Mouse (Mus musculus) right cerebral cortex, postnatal 25 days (tissue): ENCODE data around the gene Srsf9.

Experiments
- DNase-seq: peaks from one replicate; pipeline ENCODE4 v3.0.0; 2022

The Srsf9 gene

DNA sequence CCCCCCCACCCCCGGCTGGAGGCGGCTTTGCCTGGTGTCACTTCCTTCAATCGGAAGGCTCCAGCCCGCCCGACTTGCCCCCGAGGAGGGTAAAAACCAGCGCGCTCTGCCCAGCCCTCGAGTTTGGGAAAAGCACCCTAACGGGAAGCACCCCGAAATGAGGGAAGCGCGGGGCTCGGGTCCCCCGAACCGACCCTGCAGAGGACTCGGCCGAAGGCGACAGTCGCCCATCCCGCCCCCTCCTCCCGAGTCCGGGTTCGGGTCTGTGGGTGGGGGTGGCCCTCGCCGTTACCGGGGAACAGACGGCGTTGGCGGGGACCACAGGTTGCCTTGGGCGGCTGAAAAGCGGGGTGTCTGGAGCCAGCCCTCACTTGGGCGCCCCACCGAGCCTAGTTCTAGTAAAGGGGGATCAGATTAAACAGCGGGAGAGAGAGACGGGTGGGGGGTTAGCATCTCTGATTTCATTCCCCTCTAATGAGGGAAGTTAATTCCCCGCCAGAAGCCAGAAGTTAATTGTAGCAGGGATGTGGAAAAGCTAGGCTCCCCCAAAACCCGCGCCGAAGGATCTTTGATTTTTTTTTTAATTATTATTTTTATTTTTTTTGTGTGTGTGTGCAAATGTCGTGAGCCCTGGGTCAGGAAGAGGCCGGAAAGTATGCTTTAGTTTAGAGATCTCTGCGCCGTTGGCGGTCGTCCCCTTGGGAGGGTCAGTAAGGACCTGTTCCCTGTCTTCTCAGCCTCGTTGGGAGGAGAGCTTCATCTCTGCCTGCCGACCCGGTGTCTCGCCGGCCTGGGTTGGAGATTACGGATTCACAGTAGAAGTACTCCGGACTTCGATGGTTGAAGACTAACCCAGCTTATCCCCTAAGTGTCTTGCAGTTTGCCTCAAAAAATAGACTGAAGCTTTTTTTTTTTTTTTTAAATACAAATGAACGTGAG, 902 bp downstream of the Srsf9 start:
- peak; percentile 47 for DNase-seq

GRCm38 (mm10) chr5:115330955-115331354, 4.0 kb downstream of the Srsf9 start:
- DNase-seq = no peak

DNA sequence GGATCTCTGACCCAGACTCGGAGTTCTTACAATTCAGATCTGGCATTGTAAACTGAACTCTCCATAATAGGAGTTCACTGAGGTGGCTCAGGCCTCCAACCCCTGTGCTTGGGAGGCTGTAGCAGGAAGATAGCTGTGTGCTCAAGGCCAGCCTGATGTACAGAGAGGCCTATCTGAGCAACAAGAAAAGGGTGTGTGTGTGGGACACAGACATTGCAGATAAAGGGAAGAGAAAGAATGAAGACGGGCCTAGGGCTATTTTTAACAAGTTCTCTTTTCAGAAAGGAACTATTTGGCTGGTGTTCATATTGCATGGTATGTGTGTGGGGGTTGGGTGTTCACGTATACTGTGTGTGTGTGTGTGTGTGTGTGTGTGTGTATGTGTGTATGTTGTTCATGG, 6.6 kb downstream of the Srsf9 start:
- DNase-seq = no peak

- no peak for DNase-seq
Measured at GRCm38 (mm10) chr5:115340007-115340406, 13.0 kb downstream of the Srsf9 start.

GRCm38 (mm10) chr5:115340577-115341313, 13.8 kb downstream of the Srsf9 start, which contains the start of the genes Gatc and Triap1:
Gatc (minus strand) TSS chr5:115341178.
Triap1 (plus strand) TSS chr5:115341225.
- peak; percentile 89 for DNase-seq

GRCm38 (mm10) chr5:115341314-115342165, 14.6 kb downstream of the Srsf9 start:
- DNase-seq = no peak

- DNase-seq = peak; percentile 65
Measured at GRCm38 (mm10) chr5:115347564-115347963, 20.6 kb downstream of the Srsf9 start.

- DNase-seq = peak; percentile 98
Measured at GRCm38 (mm10) chr5:115348546-115349224, 21.7 kb downstream of the Srsf9 start, which contains the start of gene Cox6a1. Cox6a1 (minus strand) TSS chr5:115348981.

GRCm38 (mm10) chr5:115349225-115349555, 22.2 kb downstream of the Srsf9 start:
- DNase-seq = no peak

GRCm38 (mm10) chr5:115351348-115351747, 24.4 kb downstream of the Srsf9 start:
- no peak for DNase-seq

DNA sequence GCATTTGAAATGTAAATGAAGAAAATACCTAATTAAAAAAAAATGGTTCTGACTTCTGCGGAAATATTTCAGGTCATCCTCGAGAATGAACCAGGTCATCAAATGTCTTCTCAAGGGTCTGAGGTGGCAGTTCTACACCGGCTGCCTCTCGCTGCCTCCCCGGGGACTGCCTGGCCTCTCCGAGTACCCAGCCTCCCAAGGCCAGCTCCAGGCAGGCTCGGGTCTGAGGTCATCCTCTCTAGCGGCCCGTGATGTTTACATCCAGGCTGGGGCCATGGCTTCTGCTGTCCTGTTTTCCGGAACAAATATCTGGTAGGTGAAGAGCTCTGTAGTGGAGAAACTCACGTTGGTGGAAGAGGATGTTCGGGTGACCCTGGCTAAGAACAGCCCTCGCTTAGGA, 28.1 kb downstream of the Srsf9 start:
- DNase-seq = no peak

- peak; percentile 77 for DNase-seq
Measured at GRCm38 (mm10) chr5:115358872-115359271, 31.9 kb downstream of the Srsf9 start.

GRCm38 (mm10) chr5:115359438-115359837, 32.5 kb downstream of the Srsf9 start:
- DNase-seq = no peak

DNA sequence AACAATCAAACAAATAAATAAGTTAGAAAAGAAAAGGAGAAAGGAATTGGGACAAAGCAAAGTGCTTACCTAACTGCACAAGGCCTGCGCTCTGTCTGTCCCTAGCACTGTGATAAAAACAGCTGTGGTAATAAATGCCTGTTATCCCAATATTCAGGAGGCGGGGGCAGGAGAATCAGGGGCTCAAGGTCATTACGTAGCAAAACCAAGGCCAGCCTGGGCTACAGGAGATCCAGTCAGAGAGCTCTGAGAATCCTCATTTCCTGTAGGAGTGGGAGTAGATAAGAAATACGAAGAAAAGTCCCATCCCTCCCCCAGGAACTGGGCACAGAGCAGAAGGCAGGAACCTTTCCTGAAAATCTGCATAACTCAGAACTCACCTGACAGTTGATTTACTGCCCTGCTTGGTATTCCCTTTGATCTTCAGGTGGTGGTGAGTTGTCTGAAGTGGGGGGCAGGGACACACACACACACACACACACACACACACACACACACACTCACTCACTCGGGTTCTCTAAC, 32.9 kb downstream of the Srsf9 start:
- DNase-seq = no peak

DNA sequence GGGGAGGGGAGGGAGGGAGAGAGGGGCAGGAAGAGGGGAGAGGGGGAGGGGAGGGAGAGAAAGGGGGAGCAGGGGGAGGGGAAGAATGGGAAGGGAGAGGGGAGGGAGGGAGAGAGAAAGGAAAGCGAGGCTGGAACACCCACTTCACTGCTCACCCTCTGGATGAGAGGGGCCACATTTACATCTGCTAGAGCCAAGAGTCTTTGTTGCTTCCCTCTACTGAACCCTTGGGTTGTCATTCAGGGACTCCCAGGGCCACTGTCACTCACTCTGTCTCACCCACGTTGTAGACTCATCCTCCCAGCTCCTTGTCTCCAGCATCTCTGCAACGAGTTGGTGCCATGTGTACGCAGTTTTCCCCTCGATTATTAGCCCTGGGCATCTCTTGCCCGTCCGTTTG, 35.2 kb downstream of the Srsf9 start:
- DNase-seq = no peak

DNA sequence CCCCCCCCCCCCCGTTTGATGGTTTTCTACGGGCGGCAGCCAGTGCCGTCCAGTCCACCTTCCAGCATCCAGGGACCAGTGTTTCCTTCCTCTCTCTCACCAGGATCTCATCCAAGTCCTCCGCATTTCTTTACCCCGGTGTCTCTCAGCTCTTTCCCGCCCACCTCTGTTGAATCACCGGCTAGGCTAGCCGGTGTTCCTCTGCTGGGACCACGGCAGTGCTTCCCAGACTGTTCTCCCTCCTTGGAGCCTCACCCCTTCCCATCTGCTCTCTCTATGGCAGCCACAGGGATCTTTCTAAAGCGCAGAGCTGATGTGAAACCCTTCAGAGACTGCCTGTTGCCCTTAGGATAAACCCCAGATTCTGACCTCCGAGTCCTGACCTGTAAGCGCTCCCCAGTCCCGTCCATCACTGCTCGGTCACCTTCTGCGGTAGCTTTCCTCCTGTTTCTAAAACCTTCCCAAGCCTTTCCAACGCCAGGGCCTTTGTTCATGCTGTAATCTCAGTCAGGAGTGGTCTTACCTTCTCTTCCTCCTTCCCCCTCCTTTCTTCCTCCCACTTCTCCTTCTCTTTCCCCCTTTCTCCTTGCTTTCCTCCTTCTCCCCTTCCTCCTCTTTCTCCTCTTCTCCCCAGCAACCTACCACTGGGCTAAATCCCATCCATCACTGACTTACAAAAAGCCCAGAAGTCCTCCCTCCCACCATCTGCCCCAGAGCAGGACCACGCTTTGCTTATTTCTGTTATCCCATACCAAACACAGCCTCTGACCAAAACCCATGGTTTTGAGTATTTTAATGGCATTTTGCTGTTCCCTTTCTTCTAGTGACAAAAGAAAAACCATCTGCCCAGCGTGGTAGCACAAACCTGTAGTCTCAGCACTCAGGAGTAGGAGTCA, 36.1 kb downstream of the Srsf9 start:
- DNase-seq = peak; percentile 79

- no peak for DNase-seq
Measured at GRCm38 (mm10) chr5:115364782-115365181, 37.8 kb downstream of the Srsf9 start.

- DNase-seq = no peak
Measured at GRCm38 (mm10) chr5:115371736-115372135, 44.8 kb downstream of the Srsf9 start.

DNA sequence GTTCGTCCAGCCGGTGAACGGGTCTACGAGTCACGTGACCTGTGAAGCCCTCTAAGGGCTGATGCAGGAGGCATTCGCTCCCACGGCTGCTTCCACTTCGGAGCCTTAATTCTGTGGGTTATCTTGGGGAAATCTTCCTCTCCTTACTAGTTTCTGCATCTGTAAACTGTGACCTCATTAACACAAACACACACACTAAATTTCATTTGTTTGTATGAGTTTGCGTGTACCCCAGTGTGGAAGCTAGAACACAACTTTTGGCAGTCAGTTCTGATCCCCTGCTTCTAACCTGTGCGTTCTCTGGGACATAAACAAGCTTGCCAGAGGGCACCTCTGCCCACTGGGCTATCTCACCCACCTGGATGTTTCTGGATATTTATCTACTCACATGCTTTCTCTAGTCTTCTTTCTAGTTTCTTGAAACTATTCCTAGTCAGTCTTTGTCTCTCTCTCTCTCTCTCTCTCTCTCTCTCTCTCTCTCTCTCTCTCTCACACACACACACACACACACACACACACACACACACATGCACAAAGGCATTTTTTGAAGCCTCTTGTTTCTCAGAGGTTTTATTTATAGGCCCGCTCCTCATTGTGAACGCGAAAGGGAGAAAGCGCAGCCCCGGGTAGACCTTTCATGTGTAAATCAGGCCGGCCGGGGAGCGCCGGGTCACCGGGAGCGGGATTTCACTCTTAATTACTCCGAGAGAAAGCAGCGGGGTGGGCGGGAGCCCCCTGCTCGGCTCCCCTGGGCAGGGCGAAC, 46.6 kb downstream of the Srsf9 start:
- DNase-seq = peak; percentile 17

- no peak for DNase-seq
Measured at GRCm38 (mm10) chr5:115374204-115374820, 47.3 kb downstream of the Srsf9 start.
